Mouse (Mus musculus) megakaryocyte, embryonic 14.5 days (primary cell): ENCODE results near the gene Lrp1. TPM values are rescaled to one million over a fixed set of nuclear protein-coding genes. Genes with fewer than 3 reads are reported as not detected.

Experiments
- H3K27me3 ChIP-seq: replicated peaks from 2 replicates; pipeline ENCODE3; 2012; ENCODE audit warnings: inconsistent platforms
- H3K36me3 ChIP-seq: replicated peaks from 2 replicates; pipeline ENCODE3; 2012; ENCODE audit warnings: low read length, inconsistent platforms, mixed read lengths
- H3K4me1 ChIP-seq: 2 replicates; pipeline ENCODE4 v1.6.1; 2012; ENCODE audit warnings: inconsistent platforms
- H3K4me3 ChIP-seq: replicated peaks from 2 replicates; pipeline ENCODE3; 2012; ENCODE audit warnings: moderate library complexity, mild to moderate bottlenecking, inconsistent platforms
- H3K9me3 ChIP-seq: 2 replicates; pipeline ENCODE4 v1.6.1; 2012; ENCODE audit warnings: inconsistent platforms
- FLI1 ChIP-seq: IDR thresholded peaks from 2 replicates; pipeline ENCODE4 v1.6.1; 2012; ENCODE audit warnings: low read length, inconsistent platforms, mixed read lengths
- GATA1 ChIP-seq: IDR thresholded peaks from 3 replicates; pipeline ENCODE4 v1.6.1; 2012; ENCODE audit warnings: mixed read lengths, low read length, inconsistent platforms, borderline replicate concordance
- polyA plus RNA-seq: library from polyadenylated mRNA; stranded (reverse); fragments of >175 nt; gene quantifications from 2 replicates; pipeline ENCODE4 v1.2.3, GENCODE M21; 2012; ENCODE audit warnings: low replicate concordance; ENCODE audit not compliant: insufficient read depth

The Lrp1 gene
- polyA plus RNA-seq, 1 experiment = 208 TPM

- peaks cover 21% of the 10 kb centered on the region for H3K4me1 ChIP-seq
- TF ChIP-seq GATA1 (no peak), FLI1 (no peak)
- H3K4me3 ChIP-seq = no peak overlapping the region
- H3K36me3 ChIP-seq = no peaks in the 10 kb centered on the region
- peaks cover 14% of the 10 kb centered on the region; the same call in 1 of the 2 replicates for H3K9me3 ChIP-seq
- H3K27me3 ChIP-seq = peaks cover 43% of the 10 kb centered on the region
Observed at GRCm38 (mm10) chr10:127623439-127624216, 2.7 kb upstream of the Lrp1 start.

DNA sequence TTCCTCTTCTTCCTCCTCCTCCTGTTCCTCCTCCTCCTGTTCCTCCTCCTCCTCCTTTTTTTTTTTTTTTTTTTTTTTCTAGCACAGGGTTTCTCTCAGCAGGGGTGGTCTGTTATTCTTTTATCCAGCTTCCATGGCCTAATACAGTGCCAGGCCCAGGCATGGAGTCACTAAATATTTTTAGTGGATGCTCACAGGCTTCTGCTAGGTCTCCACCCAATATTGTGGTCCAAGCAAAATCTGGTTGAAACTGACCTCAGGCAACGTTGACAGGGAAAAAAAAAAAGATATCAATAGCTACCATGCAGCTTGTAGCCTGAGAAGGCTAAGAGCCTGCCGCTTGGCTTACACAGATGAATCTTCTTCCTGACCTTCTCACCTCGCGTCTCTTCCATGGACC is 1.7 kb upstream of the Lrp1 start:
- peaks cover 21% of the 10 kb centered on the region for H3K4me1 ChIP-seq
- H3K9me3 ChIP-seq = peaks cover 14% of the 10 kb centered on the region; the same call in 1 of the 2 replicates
- H3K27me3 ChIP-seq = peaks cover 52% of the 10 kb centered on the region
- H3K36me3 ChIP-seq = no peaks in the 10 kb centered on the region
- no peak for TF ChIP-seq GATA1
- TF ChIP-seq FLI1 = no peak
- no peak overlapping the region for H3K4me3 ChIP-seq

- Histone ChIP-seq H3K27me3 (peaks cover 59% of the 10 kb centered on the region), H3K4me3 (peak overlapping the region; percentile 90)
- TF ChIP-seq FLI1 (no peak), GATA1 (no peak)
Observed at GRCm38 (mm10) chr10:127622057-127622392, 1.1 kb upstream of the Lrp1 start.

GRCm38 (mm10) chr10:127621191-127622056 is 476 bp upstream of the Lrp1 start:
- H3K4me3 ChIP-seq = peak overlapping the region; percentile 90
- no peak for TF ChIP-seq FLI1
- no peak for TF ChIP-seq GATA1
- H3K9me3 ChIP-seq = peaks cover 8% of the 10 kb centered on the region; the same call in 1 of the 2 replicates
- no peaks in the 10 kb centered on the region for H3K36me3 ChIP-seq
- H3K4me1 ChIP-seq = peaks cover 28% of the 10 kb centered on the region
- H3K27me3 ChIP-seq = peaks cover 64% of the 10 kb centered on the region

More at GRCm38 (mm10) chr10:127622057-127622392, 1.1 kb upstream of the Lrp1 start:
- H3K9me3 ChIP-seq = peaks cover 14% of the 10 kb centered on the region; the same call in 1 of the 2 replicates
- peaks cover 24% of the 10 kb centered on the region for H3K4me1 ChIP-seq
- H3K36me3 ChIP-seq = no peaks in the 10 kb centered on the region

GRCm38 (mm10) chr10:127619941-127620405 is 975 bp downstream of the Lrp1 start:
- no peaks in the 10 kb centered on the region for H3K36me3 ChIP-seq
- 0 out of 2 replicates have a peak, but pooled peaks cover 3% of the 10 kb centered on the region for H3K9me3 ChIP-seq
- H3K4me1 ChIP-seq = peaks cover 34% of the 10 kb centered on the region
- H3K4me3 ChIP-seq = peak overlapping the region; percentile 82
- H3K27me3 ChIP-seq = peaks cover 77% of the 10 kb centered on the region
- TF ChIP-seq GATA1 = no peak
- no peak for TF ChIP-seq FLI1

DNA sequence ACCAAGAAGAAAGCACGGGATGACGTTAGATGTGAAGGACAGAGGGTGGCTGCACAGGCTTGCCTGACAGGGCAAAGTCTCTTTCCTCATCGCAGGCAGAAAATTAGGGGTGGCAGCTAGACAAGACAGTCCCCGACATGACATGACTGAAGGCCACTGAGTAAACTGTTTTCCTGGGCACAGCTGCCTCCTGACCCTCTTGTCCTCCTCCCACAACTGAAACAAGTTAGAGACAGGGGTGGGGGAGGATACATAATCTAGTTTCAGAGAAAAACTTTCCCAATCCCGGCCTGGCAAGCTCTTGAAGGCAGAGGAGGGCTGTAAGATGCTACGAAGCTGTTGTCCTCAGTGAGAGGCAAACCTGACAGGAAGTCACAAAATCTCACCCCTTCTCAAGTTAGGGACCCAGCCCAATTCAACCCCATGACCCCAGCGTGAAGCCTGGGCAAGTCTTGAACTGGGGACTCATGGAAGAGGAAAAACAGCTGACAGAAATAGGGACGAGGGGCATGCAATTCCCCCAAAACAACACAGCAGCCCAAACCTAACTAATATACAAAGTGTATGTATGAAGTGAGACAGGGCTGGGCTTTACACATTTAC is 1.7 kb downstream of the Lrp1 start:
- peaks cover 42% of the 10 kb centered on the region for H3K4me1 ChIP-seq
- H3K4me3 ChIP-seq = peak overlapping the region; percentile 66

GRCm38 (mm10) chr10:127618173-127618572 is 2.8 kb downstream of the Lrp1 start:
- no peaks in the 10 kb centered on the region for H3K9me3 ChIP-seq
- peak overlapping the region; percentile 66 for H3K4me3 ChIP-seq
- peaks cover 87% of the 10 kb centered on the region for H3K27me3 ChIP-seq
- peaks cover 46% of the 10 kb centered on the region for H3K4me1 ChIP-seq
- no peaks in the 10 kb centered on the region for H3K36me3 ChIP-seq
- TF ChIP-seq FLI1 = no peak
- no peak for TF ChIP-seq GATA1

More for the DNA sequence above, 1.7 kb downstream of the Lrp1 start:
- Histone ChIP-seq H3K27me3 (peaks cover 83% of the 10 kb centered on the region), H3K9me3 (0 out of 2 replicates have a peak, but pooled peaks cover 3% of the 10 kb centered on the region), H3K36me3 (no peaks in the 10 kb centered on the region)
- TF ChIP-seq GATA1 = no peak
- TF ChIP-seq FLI1 = no peak

- Histone ChIP-seq H3K36me3 (no peaks in the 10 kb centered on the region), H3K4me1 (peaks cover 46% of the 10 kb centered on the region), H3K27me3 (peaks cover 95% of the 10 kb centered on the region), H3K9me3 (no peaks in the 10 kb centered on the region), H3K4me3 (peak overlapping the region; percentile 35)
- TF ChIP-seq GATA1 (no peak), FLI1 (no peak)
Observed at GRCm38 (mm10) chr10:127617294-127617693, 3.7 kb downstream of the Lrp1 start.

DNA sequence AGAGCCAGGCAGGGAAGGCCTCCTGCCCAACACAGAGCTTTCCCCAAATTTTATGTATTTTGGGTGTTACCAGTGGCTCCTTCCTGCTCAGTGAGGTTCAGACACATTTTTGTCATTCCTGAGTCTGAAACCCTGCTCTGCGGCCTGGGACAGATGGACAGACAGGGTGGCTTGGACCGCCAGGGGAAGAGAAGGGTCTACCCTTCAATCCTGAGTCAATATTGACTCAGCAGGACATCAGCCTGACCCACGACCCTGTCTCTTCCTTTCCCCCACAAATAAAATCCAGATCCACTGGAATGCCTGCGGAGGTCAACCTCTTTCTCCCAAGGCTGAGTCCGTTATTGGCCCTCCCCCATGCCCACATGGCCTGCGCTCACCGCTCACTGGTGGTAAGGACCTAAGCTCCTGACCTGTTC is 4.7 kb downstream of the Lrp1 start:
- Histone ChIP-seq H3K4me1 (peaks cover 39% of the 10 kb centered on the region), H3K4me3 (no peak overlapping the region), H3K36me3 (no peaks in the 10 kb centered on the region), H3K9me3 (no peaks in the 10 kb centered on the region), H3K27me3 (peaks cover 95% of the 10 kb centered on the region)
- TF ChIP-seq GATA1 = no peak
- TF ChIP-seq FLI1 = no peak
